Mouse (Mus musculus) heart, postnatal 10 days (tissue): Measurements from ENCODE around the gene Ap2b1. TPM values are rescaled to one million over a fixed set of nuclear protein-coding genes. Genes with fewer than 3 reads are reported as not detected.
"Not testable (repeated sequence)": the region's sequence is repeated elsewhere in the genome, so short reads cannot be mapped to it uniquely, and the experiment has no call there.

ENCODE experiments used
- DNase-seq, 2 experiments: peaks; one replicate each; pipeline ENCODE4 v3.0.0; 2021
- intact Hi-C: fragments of 180-260 bp; cut with DNase I; formaldehyde crosslinking; loops from one replicate; pipeline ENCODE4 v1.15.1; 2025
- total RNA-seq, 2 experiments: library from RNA; stranded (reverse); gene quantifications; 2 replicates each; pipeline ENCODE4 v1.2.3; 2021

Gene Ap2b1
- total RNA-seq, result 10 to 100 TPM; 73.2 to 81.4 TPM

DNA sequence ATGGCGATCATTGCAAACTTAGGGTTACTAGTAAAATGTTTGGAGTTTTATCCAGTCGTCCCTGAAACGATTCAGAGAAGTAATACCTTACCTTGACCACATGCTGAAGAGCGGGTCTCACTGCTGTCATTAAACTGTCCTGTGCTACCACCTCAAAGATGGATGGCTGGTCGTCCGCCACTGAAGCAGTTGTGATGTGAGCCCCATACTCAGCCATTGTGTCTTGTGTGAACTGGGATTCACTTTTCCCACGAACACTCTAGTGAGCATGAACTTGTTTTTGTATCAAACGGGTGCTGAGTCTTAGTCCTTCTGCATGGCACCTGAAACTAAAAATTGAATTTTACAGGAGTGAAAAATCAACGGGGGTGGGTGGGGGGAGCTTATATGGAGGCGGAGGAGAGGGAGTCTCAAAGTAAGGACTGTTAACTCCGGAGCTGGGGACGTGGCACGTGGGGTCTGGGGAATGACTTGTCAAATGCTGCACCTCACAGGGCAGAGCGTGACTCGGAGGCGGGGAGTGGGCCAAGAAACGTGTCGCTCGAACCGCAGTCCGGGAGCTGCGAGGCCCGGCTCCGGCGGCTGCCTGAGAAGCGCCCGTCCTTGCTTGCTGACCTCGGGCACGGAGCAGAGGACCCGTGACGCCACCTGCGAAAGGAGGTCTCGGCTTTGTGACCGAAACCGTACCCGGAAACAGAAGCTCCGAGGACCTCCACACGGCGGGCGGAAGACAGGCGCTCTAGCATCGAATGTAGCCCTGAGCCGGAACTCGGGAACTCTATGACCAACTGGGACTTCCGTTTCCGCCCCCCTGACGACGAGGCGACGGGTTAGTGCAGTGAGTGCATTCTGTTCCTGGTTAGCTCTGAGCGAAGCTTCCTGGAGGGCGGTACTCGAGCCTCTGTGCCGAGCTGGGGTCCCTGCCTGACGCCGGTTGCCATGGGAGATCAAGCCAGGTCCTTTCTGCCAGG, at the start of gene Ap2b1:
TSS of gene Ap2b1 (plus strand) at position 800 of the 971 bp plus-strand sequence.
- intact Hi-C loops, result loop anchor here (10.0 kb wide), 1 partner anchor 534 kb away; the partner anchor contains the start of genes Cct6b and Zfp830
- peak; percentile 95 for DNase-seq

DNA sequence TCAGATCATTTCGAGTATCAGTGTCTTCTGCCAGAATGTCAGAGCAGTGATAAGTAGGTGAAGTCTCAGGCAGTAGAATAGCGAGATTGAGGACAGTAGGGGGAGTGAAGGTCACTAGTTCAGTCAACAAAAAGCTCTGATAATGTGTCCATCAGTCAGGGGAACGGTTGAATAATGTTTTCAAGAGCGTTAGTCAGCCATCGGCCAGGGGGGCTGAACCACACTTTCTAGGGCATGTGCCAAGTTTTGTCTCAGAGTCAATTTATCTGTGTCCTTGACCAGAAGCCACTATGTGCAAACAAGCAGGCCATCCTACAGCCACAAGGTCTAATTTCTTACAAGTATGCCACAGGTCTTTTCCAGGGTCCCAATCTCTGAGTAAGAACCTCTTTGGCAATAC, 41.6 kb upstream of the Ap2b1 start:
- intact Hi-C loops, DNase-seq: not testable (repeated sequence)

DNA sequence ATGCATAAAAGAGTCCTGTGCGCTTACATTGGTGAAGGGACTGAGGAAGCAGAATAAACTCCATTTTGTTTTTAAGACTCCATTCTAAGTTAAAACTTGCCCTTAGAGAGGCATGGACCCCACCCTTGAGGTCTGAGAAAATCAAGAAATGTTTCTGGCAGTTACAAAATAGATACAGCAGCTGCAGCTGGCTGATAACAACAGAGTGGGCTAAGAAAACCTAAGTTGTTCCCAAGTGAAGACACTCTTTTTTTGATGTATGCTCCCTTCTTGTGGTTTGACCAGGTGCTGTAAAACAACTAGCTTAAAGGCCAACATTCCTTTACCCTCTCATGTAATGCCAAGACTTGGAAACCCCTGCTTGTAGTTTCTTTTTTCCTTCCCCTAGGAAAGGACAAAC, 36.2 kb upstream of the Ap2b1 start:
- intact Hi-C loops, result no loop called here
- DNase-seq, result no peak

DNA sequence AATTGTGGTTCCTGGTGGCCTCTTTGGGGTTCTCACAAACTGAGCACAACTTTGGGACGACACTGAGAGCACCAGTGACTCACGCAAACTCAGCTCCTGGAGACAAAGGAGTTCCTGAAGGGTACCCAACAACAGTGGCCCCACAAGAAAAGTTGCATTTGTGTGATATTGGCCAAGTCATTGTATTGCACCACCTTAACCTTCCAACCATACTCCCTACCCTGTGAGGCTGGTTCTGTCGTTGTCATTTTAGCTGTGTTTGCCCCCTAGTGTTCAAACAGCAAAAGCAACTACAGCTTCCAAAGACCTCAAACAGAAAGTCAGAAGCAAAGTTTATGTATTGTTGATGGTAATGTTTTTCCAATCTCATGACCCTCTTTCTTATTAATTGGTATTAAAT, 35.7 kb upstream of the Ap2b1 start:
- intact Hi-C loops, result no loop called here

DNA sequence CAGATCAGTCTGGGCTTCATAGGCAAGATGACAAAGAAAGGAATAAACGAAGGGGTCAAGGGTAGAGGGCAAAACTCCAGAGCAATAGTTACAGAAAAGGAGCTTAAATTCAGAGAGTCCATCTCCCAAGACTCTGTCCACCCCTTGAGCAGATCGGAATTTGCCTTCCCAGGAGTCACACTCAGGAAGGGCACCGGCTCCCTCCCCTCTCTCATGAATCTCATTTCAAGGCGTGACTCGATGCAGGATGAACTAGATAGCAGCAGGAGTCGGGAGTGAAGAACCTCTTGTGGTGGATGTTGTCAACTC, 28.0 kb upstream of the Ap2b1 start:
- intact Hi-C loops, result no loop called here

More for the DNA sequence above, 35.7 kb upstream of the Ap2b1 start:
- no peak for DNase-seq

GRCm38 (mm10) chr11:83271151-83271950, 27.5 kb upstream of the Ap2b1 start:
- intact Hi-C loops, result no loop called here
- DNase-seq, result peak; percentile 86 to 87

More for the DNA sequence above, 28.0 kb upstream of the Ap2b1 start:
- DNase-seq, result no peak

GRCm38 (mm10) chr11:83271951-83272843, 26.6 kb upstream of the Ap2b1 start:
- peak in 1 of 2 experiments; percentile 22 for DNase-seq

GRCm38 (mm10) chr11:83276251-83276650, 22.6 kb upstream of the Ap2b1 start:
- DNase-seq, result no peak
- intact Hi-C loops, result no loop called here

More at GRCm38 (mm10) chr11:83271951-83272843, 26.6 kb upstream of the Ap2b1 start:
- intact Hi-C loops, result loop anchor here (2.0 kb wide), 1 partner anchor 19 kb away; no protein-coding TSS in a partner anchor

GRCm38 (mm10) chr11:83279024-83279423, 19.8 kb upstream of the Ap2b1 start:
- intact Hi-C loops, result no loop called here
- no peak for DNase-seq

- DNase-seq, result peak; percentile 71 to 82
- intact Hi-C loops, result no loop called here
These were observed 19.1 kb upstream of the Ap2b1 start for GRCm38 (mm10) chr11:83279691-83280090.

- intact Hi-C loops, result no loop called here
- DNase-seq, result no peak
These were observed 16.7 kb upstream of the Ap2b1 start for GRCm38 (mm10) chr11:83282084-83282483.

DNA sequence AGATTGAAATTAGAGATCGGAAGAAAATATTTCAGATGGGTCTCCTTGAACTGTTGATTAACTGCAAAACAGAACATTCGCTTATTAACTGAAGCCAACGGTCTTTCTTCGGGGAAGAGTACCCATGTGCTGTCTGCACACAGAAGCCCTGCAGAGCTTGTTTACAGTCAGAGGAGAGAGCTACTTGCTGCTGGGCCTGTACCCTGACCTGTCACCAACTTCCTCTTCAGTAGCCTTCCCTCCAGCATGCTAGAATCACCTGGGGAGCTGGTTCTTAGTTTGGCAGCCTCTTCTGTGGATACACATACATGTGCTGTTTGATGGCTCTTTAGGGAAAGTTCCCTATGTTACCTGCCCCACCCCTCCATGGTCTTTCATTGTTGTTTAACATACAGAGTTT, 13.2 kb upstream of the Ap2b1 start:
- DNase-seq, result no peak
- intact Hi-C loops, result no loop called here

- DNase-seq, result no peak
- intact Hi-C loops, result no loop called here
These were observed 12.3 kb upstream of the Ap2b1 start, which contains the start of gene Slfn14 for GRCm38 (mm10) chr11:83286566-83286965. TSS of gene Slfn14 (minus strand) at chr11:83286726.

- intact Hi-C loops, result no loop called here
- DNase-seq, result no peak
These were observed 9.8 kb upstream of the Ap2b1 start for GRCm38 (mm10) chr11:83289036-83289435.

DNA sequence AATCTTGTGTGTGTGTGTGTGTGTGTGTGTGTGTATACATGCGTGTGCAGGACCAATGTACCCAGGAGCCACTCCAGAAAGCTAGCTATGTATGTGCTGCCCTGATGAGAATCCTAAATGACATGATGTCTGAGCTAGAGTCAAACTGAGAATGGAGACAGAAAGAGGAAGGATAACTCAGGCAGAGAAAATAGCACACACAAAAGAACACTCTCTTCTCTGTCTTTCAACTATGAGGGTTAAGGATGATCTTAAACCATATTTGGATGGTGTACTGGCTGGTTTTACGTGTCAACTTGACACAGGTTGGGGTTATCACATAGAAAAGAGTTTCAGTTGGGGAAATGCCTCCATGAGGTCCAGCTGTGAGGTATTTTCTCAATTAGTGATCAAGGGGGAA, 9.2 kb upstream of the Ap2b1 start:
- no peak for DNase-seq
- intact Hi-C loops, result loop anchor here (2.0 to 10.0 kb wide), 2 partner anchors 17 to 525 kb away; partner anchors contain the start of genes Cct6b and Zfp830

DNA sequence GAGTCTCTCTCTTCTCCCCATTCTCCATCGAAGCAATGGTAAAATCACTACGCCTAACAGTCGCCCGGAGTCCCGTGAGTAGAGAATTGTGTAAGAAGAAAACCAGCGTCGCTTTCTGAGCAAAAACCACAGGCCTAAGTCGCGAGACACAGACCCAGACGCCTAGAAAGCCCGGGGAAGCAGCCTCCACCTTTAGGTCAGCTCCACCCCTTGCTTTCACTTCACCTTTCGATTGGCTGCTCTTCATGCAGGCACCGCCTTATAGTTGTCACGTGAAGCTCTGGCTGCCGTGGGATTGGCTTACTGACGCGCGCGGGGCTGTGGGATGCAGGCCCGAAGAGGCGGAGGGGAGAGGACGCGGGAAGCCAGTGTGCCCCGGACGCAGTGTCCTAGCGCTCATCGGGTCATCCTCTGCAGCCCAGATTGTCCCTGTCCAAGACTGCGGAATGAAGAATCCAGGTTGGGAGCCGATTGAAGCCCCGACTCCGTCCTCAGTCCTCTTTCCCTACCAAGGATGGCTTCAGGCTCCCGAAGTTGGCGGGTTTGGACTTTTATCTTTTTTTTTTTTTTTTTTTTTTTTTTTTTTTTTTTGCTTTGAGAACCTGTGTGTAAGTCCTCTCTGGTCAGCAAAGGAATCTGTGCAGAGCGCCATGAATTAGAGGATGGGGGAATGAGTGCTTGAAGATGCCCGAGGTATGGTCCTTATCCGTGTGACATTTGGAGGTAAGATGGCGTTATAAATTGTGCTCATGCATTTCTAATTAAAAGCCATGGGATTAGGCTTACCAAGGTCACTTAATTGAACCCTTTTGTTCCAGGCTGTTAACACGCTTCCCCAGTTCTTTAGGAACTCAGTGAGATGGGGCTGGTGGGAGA, 7.2 kb upstream of the Ap2b1 start:
- intact Hi-C loops, result loop anchor here (2.0 to 10.0 kb wide), 2 partner anchors 19 to 527 kb away; partner anchors contain the start of genes Cct6b and Zfp830
- peak; percentile 97 for DNase-seq

DNA sequence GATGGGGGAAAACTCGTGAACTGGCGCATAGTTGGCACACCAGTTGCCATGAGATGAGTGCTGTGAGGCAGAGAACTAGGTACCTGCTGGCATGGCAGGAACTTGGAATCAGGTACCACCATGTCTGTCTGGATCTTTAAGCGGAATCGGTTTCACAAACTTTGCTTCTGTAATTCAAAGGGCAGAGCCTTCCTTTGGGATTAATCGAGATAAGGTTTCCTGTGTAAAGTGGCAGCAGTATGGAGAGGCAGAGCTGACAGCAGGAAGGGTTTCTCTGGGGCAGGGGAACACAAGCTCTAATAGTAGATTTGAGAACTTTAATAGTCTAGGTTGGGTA, 6.6 kb upstream of the Ap2b1 start:
- peak; percentile 25 to 31 for DNase-seq
- intact Hi-C loops, result loop anchor here (10.0 kb wide), 1 partner anchor 527 kb away; the partner anchor contains the start of genes Cct6b and Zfp830

- intact Hi-C loops, result loop anchor here (10.0 kb wide), 1 partner anchor 528 kb away; the partner anchor contains the start of genes Cct6b and Zfp830
- DNase-seq, result no peak
These were observed 5.6 kb upstream of the Ap2b1 start for GRCm38 (mm10) chr11:83293182-83293581.

- DNase-seq, result no peak
- intact Hi-C loops, result loop anchor here (10.0 kb wide), 1 partner anchor 529 kb away; the partner anchor contains the start of genes Cct6b and Zfp830
These were observed 4.7 kb upstream of the Ap2b1 start for GRCm38 (mm10) chr11:83294133-83294532.
